15 mouse cellular contexts compared by ENCODE assay signal in genomic region chr5:101242651-101243050, GRCm38 (mm10).
A peak's percentile ranks its signal among the peaks of the same experiment; 100 is the strongest.
DNase-seq lines count a peak whose midpoint lies in the region; TF ChIP-seq lines count a peak whose summit lies in the region.
"Had no signal": no experiment of that assay in that cellular context is flagged by ENCODE, and none has a peak within 500 bp of the region (broad histone marks: within the 10 kb centered on the region; RNA-seq: fewer than 3 reads in every experiment).

No protein-coding gene starts in this region.

- DNase-seq in brain, embryonic 14.5 days (ENCODE audit: low read depth): peak; percentile 59
- DNase-seq in cerebellum, postnatal 25 days: peak; percentile 23 to 57
- peak; percentile 64 for DNase-seq in layer of hippocampus, adult 9-11 months
- DNase-seq in left cerebral cortex, postnatal 4 days: peak; percentile 5
- no peak for DNase-seq in c-Kit-positive CD71-positive TER-119-positive erythroid progenitor cells, embryonic 14.5 days (ENCODE audit: low spot score)
- no peak for DNase-seq in heart, adult 2 months
- DNase-seq in adrenal gland, adult 8-10 months: no peak
- no peak for DNase-seq in spleen, postnatal 36 days (ENCODE audit: low spot score in 2 of 2)
- DNase-seq: adrenal gland, adult 2 months; gastrocnemius, postnatal 25 days; kidney, postnatal 36 days; lung, postnatal 14 days had no signal

- no peak overlapping the region for H3K9ac ChIP-seq in heart, adult 2 months (ENCODE audit: low read depth, low read length)
- H3K9ac ChIP-seq: midbrain, embryonic 12.5 days had no signal

- TF ChIP-seq CTCF in brain, embryonic 14.5 days (IDR thresholded peaks at IDR 0.05; ENCODE audit: borderline replicate concordance, extremely low read depth, insufficient read depth, insufficient read length): no peak
- no peak for TF ChIP-seq CTCF in heart, adult 2 months (IDR thresholded peaks at IDR 0.05)

- no peaks in the 10 kb centered on the region for H3K4me1 ChIP-seq in heart, adult 2 months (ENCODE audit: control insufficient read depth, insufficient read depth, low read length)
- H3K4me1 ChIP-seq: midbrain, embryonic 12.5 days had no signal

- H3K27ac ChIP-seq in heart, adult 2 months: no peak overlapping the region
- H3K27ac ChIP-seq: midbrain, embryonic 12.5 days had no signal

- intact Hi-C loops in left cerebral cortex, postnatal 4 days (cut with DNase I): no loop called here
- intact Hi-C loops in heart, adult 2 months (cut with DNase I): no loop called here

- H3K79me2 ChIP-seq in heart, adult 2 months (replicated peaks; ENCODE audit: control insufficient read depth, insufficient read depth, low read length): no peaks in the 10 kb centered on the region

- no peaks in the 10 kb centered on the region for H3K27me3 ChIP-seq in heart, adult 2 months (ENCODE audit: control insufficient read depth, insufficient read depth, low read length)
- H3K27me3 ChIP-seq: CH12.LX; midbrain, embryonic 12.5 days had no signal

- H3K4me3 ChIP-seq in heart, adult 2 months: no peak overlapping the region
- H3K4me3 ChIP-seq: erythroblast, embryonic 14.5 days; midbrain, embryonic 12.5 days had no signal

- 83% methylated on average over 2 of the region's 2 CpGs for WGBS in heart, adult 2 months

- TF ChIP-seq POLR2A in brain, embryonic 14.5 days (IDR thresholded peaks at IDR 0.05; ENCODE audit: borderline replicate concordance, extremely low read depth, insufficient read depth, insufficient read length, poor library complexity, severe bottlenecking): no peak
- no peak for TF ChIP-seq POLR2A in heart, adult 2 months (IDR thresholded peaks at IDR 0.05; ENCODE audit: insufficient read depth, low read depth, low read length)

- no peak for TF ChIP-seq EP300 in heart, adult 2 months (IDR thresholded peaks at IDR 0.05; ENCODE audit: insufficient read depth, low read depth, low read length)

- no peaks in the 10 kb centered on the region for H3K36me3 ChIP-seq in heart, adult 2 months (ENCODE audit: control insufficient read depth, insufficient read depth, low read length)
- H3K36me3 ChIP-seq: midbrain, embryonic 12.5 days had no signal

Comparison
In these comparisons a context has a peak if more than half of its experiments do, and no peak if none do; other contexts are left out.
1. DNase-seq: peak in brain, embryonic 14.5 days (single experiment), cerebellum, postnatal 25 days (2 of 2), layer of hippocampus, adult 9-11 months (single experiment) and left cerebral cortex, postnatal 4 days (single experiment); none in c-Kit-positive CD71-positive TER-119-positive erythroid progenitor cells, embryonic 14.5 days (single experiment), heart, adult 2 months (0 of 2), adrenal gland, adult 8-10 months (single experiment) and spleen, postnatal 36 days (0 of 2).